Mouse (Mus musculus) embryo, embryonic 9.5 days (tissue): ENCODE measurements around the gene Fpgt.

Experiments used
- DNase-seq: peaks from one replicate; pipeline ENCODE4 v3.0.0-alpha.2; 2017; ENCODE audit errors: extremely low spot score

The Fpgt gene

DNA sequence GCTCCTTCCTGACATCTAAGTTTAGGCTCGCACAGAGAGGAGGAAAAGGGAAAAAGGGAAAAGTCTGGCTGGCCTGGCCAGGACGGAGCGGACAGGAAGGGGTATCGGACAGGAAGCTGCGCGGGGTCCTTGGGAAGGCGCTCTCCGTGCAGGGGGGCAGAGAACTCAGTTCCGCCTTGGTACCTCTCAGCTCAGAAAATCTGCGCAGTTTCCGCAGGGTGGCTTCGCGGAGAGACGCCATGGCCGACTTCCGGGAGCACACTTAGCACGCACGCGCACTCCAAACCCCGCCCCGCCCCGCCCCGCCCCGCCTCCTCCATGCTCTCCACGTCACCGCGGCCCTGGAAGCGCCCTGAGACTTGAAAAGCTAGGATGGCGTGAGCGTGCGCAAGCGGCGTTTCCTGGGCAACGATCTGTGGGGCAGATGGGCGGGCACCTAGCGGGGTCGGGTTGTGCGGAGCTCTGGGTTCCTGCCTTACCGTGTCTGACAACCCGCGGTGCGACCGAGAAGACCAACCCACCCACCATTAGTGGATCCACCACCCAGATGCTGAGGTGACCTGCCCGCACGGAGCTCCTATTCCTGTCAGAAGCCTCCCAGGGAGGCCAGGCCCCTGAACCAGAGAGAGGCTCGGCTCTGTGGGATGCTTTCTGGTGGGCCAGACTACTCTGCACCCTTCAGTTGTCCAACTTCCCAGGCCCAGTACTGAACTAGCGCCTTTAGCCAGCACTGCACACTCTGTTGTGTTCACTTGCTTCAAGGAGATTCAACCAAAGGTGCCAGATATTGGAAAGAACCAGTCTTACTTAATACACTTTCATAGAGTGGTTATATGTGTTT, at the start of gene Fpgt, which contains the start of gene Lrriq3:
Gene Fpgt (minus strand): TSS at position 288 of the 841 bp plus-strand sequence.
Gene Lrriq3 (plus strand): TSS at position 319 of the 841 bp plus-strand sequence.
- peak; percentile 94 for DNase-seq

DNA sequence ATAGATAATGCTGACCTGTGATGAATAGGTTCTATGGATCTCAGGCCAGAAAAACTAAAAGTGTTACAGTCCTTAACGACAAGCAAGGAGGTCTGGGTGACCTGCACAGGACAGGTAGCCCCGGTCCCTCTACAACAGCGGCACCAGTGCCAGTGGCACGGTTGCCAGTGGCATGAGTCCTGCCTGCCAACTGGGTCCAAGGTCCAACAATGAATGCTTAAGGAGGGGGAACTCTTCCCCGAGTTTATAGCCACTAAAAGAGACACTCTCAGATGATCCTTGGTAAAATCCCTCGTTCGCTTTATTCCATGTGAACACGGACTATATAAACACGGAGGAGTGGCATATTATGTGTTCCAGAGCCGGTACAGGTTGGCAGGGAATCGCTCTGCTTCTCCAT, 47.8 kb upstream of the Fpgt start:
- no peak for DNase-seq

- no peak for DNase-seq
Observed at GRCm38 (mm10) chr3:155137737-155138136, 44.5 kb upstream of the Fpgt start.

- no peak for DNase-seq
Observed at GRCm38 (mm10) chr3:155105957-155106356, 12.8 kb upstream of the Fpgt start.

DNA sequence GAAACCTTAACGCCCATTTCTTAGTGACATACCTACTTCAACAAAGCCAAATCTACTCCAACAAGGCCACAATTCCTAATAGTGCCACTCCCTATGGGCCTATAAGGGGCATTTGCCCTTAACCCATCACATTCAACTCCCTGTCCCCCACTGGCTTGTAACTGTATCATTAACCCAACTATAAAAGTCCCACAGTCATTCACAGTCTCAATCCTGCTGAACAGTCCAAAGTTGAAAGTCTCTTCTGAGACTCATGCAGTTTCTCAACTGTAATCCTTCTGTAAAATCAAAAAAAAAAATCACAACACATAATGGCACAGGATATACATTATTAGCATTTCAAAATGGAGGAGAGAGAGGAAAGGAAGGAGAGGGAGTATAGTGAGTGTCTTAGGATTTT, 6.1 kb upstream of the Fpgt start:
- DNase-seq: no peak

DNA sequence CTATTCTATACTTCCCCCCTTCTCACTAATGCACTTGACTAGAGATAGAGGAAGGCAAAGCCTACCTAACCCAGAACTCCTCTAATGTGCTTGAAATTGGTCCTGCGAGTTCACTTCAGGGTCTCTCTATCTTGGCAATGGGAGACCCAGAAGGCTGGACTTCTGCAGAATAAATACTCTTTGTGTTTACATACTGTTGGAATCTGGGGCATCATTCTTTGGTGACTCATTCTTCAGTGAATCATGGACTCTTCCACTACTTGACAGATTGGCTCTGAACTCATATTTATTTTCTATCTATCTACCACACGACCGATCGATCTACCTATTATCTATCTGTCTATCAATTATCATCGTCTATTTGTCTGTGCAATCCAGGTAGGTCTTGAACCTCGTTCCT, 1.1 kb downstream of the Fpgt start:
- DNase-seq: no peak

DNA sequence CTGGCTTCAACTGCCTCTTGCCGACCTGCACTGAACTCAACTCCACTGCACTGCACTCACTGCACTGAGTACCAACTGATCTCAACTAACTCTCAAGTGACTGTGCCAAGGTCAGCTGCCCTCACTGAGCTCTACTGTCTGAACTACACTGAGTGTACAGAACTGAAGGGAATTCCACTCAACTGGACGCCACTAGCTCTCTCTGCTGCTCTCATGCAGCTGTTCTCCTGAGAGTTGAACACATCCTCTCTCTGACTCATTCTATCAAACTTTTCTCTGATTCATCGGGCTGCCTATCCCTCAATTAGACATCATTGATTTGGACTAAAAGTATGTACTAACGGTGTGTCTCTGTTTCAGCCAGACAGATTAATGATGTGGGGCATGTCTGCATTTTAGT, 15.3 kb downstream of the Fpgt start:
- DNase-seq: no peak

DNA sequence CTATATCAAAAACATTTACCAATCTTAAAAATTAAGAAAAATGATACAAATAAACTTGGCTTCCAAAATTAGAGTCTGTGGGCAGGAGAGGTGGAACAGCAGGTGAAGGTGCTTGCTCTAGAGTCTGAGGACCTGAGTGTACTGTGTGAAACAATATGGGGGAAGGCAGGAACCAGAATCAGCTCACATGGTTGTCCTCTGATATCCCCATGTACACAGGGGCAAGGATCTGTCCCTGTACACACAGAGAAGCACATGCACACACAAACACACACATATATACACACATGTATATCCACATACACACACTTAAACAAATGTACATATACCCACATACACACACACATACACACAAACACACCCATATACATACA, 33.8 kb downstream of the Fpgt start:
- DNase-seq: no peak

DNA sequence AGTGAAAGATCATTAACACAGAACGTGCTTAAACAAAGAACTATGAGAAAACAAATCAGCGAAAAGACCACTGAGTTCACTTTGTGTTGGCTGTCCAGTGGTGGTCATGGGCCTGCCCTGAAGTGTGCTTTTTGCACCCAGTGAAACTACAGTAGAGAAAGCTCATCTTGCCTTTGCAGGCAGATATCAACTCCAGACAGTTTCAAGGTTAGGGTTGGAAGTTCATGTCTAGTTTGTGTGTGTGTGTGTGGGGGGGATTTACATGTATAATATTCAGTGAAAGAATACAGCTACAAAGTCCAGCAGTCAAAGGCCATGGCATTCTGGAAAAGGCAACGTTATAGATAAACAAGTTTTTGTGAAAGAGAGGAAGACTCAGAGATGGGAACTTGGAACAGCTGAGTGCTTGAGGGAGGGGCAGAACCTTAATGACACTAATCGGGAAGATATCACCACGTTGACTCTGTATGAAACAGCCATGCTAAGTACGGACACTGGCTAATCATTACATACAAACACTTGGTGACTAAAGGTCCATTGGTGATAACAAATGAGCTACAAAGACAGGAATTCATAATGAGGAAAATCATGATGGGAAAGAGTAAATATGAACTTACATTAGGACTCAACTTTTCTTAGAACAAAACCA, 34.3 kb downstream of the Fpgt start:
- no peak for DNase-seq

DNA sequence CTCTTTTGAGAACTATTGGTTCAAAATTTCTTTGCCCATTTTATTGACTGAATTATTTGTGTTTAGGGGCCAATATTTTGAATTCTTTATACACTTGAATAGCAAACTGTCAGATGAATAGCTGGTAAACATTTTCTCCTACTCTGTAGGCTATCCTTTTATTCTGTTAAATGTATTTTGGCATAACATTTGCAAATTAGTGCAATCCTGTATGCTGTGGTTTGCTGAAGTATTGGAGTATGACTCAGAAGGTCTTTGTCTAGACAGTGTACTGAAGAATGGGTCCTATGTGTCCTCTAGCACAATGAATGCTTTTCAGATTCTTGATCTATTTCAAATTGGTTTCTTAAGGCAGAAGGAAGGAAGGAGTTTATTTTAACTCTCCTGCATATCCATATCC, 35.6 kb downstream of the Fpgt start:
- no peak for DNase-seq

DNA sequence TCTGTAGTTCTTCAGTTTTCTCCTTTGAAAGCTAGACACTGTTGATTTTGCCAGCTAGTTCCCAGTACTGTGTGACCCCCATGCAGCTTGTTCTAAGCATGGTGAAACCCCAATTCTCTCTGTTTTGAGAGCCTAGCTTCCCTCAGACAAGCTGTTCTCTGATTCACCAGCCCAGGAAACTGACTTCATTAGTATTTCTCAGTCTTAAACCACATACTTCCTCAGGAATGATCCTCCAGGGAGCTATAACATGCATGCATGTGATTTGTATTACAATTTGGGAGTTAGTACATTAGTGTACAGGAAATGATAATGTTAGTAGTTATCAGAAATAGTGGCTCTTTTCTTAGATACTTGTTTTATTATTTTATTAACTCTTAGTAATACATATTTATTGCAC, 36.6 kb downstream of the Fpgt start:
- no peak for DNase-seq

DNA sequence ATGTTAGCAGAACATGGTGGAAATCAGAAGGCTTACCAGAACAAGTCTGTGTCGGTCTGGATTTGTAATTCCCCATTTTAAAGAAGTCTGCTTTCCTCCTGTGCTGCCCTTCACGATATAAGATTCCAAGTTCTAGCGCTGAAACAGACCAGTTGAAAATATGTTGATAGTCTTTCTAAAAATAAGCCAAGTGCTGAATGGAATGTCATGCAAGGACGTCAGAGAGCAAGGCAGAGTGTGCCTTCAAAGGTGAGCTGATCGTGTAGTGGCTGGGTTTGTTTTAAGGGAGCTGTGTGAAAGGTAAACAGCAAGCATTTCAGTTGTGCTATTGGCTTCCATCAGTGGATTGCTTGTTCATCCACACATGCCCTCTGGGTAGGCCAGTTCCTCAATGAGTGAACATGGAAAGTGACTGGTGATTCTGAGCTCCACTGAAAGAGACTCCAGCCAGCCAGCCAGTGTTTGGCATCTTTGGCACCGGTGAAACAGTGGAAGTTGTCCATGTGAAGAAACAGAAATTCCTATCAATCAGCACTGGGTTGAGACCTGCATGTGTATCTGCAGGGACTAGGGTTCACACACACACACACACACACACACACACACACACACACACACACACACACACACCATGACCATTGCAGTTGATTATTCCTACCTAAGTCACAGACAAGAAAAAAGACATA, 37.8 kb downstream of the Fpgt start, which contains the start of gene Tnni3k:
Gene Tnni3k (minus strand): TSS at position 177 of the 686 bp plus-strand sequence.
- DNase-seq: no peak

DNA sequence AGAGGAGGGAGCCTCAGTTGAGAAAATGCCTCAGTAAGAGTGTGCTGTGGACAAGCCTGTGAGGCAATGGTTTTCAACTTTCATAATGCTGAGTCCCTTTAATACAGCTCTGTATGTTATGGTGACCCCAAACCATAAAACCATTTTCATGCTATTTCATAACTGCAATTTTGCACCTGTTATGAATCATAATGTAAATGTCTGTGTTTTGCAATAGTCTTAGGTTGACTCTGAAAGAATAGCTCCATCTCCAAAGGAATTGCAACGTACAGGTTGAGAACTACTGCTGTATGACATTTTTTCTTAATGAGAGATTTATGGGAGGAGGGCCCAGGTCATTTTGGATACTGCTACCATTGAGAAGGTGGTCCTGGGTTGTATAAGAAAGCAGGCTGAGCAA, 40.0 kb downstream of the Fpgt start:
- DNase-seq: no peak

- no peak for DNase-seq
Observed at GRCm38 (mm10) chr3:155052021-155052420, 41.2 kb downstream of the Fpgt start.

DNA sequence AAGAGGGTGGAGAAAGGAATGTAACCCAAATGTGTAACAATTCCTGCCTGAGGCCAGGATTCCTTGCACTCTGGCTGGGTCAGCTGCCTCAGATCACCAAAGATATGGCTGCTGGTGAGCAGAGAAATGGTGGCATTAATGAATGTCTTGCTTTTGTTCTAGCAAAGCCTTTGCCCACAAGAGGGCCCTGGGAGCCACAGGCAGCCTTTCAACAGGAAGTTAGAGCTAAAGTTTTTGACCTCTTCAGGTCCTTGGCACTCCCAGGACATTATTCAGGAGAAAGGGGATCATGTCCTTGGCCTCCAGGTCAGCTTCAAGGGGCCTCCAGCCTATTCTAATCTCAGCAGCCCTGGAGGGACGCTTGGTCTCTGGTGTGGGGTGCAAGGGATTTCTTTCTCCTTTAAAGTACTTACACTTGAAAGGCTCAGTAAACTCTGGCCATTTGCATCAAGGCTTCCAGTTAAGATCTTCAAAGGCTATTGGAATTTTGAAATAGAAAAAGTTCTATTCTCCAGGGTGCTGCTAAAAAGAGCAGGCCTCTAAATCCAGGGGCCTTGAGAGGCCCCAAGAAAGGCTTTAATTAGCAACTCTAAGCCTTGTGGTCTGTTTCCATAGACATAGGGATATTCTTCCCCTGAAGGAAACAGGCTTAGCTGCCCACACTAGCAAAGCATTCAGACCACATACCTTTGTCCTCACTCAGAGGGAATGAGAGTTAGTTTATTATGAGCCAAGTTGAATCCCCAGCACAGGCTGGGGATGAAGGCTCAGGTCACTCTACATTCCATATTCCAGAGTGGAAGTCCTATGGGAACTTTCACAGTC, 54.0 kb downstream of the Fpgt start:
- peak; percentile 8 for DNase-seq
